In the genomic region with DNA sequence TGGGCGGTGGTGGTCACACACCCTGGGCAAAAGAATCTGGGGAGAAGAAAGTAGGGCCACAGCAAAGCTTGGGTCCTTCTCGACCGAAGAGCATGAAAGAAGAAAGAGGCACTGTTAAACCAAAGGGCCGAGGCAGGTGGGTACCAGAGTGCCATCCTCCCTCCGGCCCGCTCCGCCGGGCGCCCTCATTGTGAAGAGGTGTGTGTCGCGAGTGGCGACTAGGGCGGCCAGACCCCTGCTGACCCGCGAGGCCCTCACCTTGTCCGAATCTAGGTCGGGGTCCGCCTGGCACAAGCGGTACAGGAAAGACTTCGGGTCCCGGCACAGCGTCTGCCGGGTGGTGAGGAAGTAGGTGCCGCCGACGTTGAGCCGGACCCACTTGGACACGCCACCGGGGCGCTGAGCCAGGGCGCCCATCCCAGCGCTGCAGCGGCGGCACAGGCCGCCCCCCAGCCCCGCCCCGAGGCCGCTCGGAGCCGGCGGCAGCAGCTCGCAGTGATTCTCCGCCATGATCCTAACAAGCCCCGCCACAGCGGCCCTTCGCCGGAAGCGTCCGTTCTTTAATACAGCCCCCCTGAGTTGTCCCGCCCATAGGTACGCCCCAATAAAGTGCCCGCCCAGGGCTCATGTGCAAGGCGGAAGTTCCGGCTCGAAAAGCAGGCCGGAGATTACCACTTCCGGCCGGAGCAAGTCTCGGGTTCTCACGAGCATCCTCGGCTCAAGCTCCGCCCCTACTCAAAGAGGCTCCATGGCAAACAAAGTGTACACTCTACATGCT, we compare ENCODE assay signal across 8 mouse cellular contexts. TPM values are rescaled to one million over a fixed set of nuclear protein-coding genes. Genes with fewer than 3 reads are reported as not detected.
DNase-seq lines count a peak whose midpoint lies in the region; ATAC-seq lines count a peak whose summit lies in the region.

A gene (minus strand): TSS at position 567 of the 778 bp plus-strand sequence.

- H3K4me2 ChIP-seq in hindbrain, embryonic 11.5 days (replicated peaks; ENCODE audit: low read depth, low read length): peak within 1 kb of the TSS; percentile 80

- H3K27ac ChIP-seq in hindbrain, embryonic 11.5 days (ENCODE audit: low read depth, low read length): peak within 1 kb of the TSS; percentile 39; the same call in 1 of the 2 replicates

- no peaks in the 10 kb centered on the region for H3K9me3 ChIP-seq in hindbrain, embryonic 11.5 days (ENCODE audit: control insufficient read depth, low read length)

- peak; percentile 97 for ATAC-seq in hindbrain, embryonic 11.5 days (ENCODE audit: low FRiP score)

- peak within 1 kb of the TSS; percentile 96 for H3K9ac ChIP-seq in hindbrain, embryonic 11.5 days (ENCODE audit: low read depth, low read length)

- peak within 1 kb of the TSS; percentile 95 for H3K4me3 ChIP-seq in hindbrain, embryonic 11.5 days (ENCODE audit: low read depth, low read length)

- peak; percentile 94 for DNase-seq in Muller cell, postnatal 12 days (ENCODE audit: inconsistent ontology term)
- peak; percentile 94 for DNase-seq in cerebellum, adult 9-11 months
- DNase-seq in frontal cortex, adult 2 months (ENCODE audit: extremely low spot score in 1 of 2, low spot score in 1 of 2): peak; percentile 87 to 97
- DNase-seq in hindbrain, embryonic 11.5 days (ENCODE audit: low spot score): peak; percentile 97
- peak; percentile 97 to 98 for DNase-seq in layer of hippocampus, postnatal 10 days (ENCODE audit: low spot score in 2 of 2)
- peak; percentile 96 for DNase-seq in lung, postnatal 10 days
- DNase-seq in ovary, postnatal 36 days (ENCODE audit: low spot score): peak; percentile 93
- peak; percentile 89 for DNase-seq in thymus, postnatal 25 days

- peaks cover 2% of the 10 kb centered on the region; the same call in 1 of the 2 replicates for H3K4me1 ChIP-seq in hindbrain, embryonic 11.5 days (replicated peaks; ENCODE audit: control insufficient read depth, insufficient read depth, low read length)

- H3K36me3 ChIP-seq in hindbrain, embryonic 11.5 days (ENCODE audit: control insufficient read depth, insufficient read depth, low read length): 0 out of 2 replicates have a peak, but pooled peaks cover 2% of the 10 kb centered on the region

- H3K27me3 ChIP-seq in hindbrain, embryonic 11.5 days (ENCODE audit: control insufficient read depth, insufficient read depth, low read length): no peaks in the 10 kb centered on the region

- under 1% methylated on average over 56 of the region's 62 CpGs for WGBS in hindbrain, embryonic 11.5 days

RNA-seq across cellular contexts. Expression of the gene that starts here (rescaled TPM):
- polyA plus RNA-seq in frontal cortex, adult 2 months (2012; rRNA removed): 29.0 and 29.8 TPM in 2 replicates
- 79.8 and 87.2 TPM in 2 replicates for polyA plus RNA-seq in hindbrain, embryonic 11.5 days (2014; fragmentation: Nextera tagmentation; extraction: Ambion mirVana)
- 10 to 100 TPM; 71.8 to 72.0 TPM for total RNA-seq in layer of hippocampus, postnatal 10 days (2021)

Comparison
In these comparisons a context has a peak if more than half of its experiments do, and no peak if none do; other contexts are left out.
1. Peak in every context shown above with its lines: DNase-seq, ATAC-seq, H3K4me3 ChIP-seq and H3K27ac ChIP-seq.